Mouse (Mus musculus): Measurements from ENCODE around the gene Eif2s1. TPM values are rescaled to one million over a fixed set of nuclear protein-coding genes. Genes with fewer than 3 reads are reported as not detected.

Eif2s1 gene
- polyA plus RNA-seq, 1 experiment from 2014 or later = 88.8 TPM

DNA sequence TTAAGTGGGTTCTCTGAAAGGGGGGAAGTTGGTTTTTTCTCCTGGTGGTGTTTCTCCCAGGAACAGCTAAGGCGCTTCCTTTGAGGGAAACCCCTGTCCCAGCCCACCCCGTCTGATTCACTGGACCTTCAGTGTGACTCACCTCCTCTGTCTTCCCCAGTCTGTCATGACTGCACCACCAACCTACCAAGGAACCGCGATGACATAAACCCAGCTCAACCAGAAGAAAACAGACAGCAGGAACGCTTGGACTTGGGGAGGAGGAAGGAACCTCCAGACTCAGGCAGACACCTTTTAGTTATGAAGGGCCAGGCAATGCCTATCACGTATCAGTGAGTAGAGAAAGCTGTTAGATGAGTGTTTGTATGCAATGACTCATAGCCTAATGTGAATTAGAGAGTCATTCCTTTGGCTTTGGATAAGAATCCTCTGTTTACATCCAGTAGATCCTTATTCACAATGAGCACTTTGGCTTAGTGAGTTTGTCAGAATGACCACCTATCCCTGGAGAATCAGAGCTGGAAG lies 46.5 kb downstream of the Eif2s1 start:
- TF ChIP-seq EP300 (IDR thresholded peaks at IDR 0.05; ENCODE audit: low read depth) (no peak), CTCF (IDR thresholded peaks at IDR 0.05; ENCODE audit: low read depth) (no peak)
- Histone ChIP-seq H3K4me2 (ENCODE audit: low read depth, low read length) (no peak overlapping the region), H3K36me3 (replicated peaks; ENCODE audit: insufficient read depth, low read length) (no peaks in the 10 kb centered on the region), H3K9me3 (ENCODE audit: low read length) (peaks cover 7% of the 10 kb centered on the region), H3K27ac (ENCODE audit: low read depth) (no peak overlapping the region; the same call in 1 of the 2 replicates), H3K4me3 (ENCODE audit: low read depth, low read length) (no peak overlapping the region), H3K4me1 (ENCODE audit: insufficient read depth) (peaks cover 23% of the 10 kb centered on the region), H3K27me3 (ENCODE audit: insufficient read depth, low read length) (peaks cover 23% of the 10 kb centered on the region), H3K9ac (replicated peaks) (no peak overlapping the region)
- DNase-seq (no peak), ATAC-seq (no peak)
- WGBS (ENCODE audit: insufficient replicate concordance) = 73% methylated on average over 6 of the region's 6 CpGs

DNA sequence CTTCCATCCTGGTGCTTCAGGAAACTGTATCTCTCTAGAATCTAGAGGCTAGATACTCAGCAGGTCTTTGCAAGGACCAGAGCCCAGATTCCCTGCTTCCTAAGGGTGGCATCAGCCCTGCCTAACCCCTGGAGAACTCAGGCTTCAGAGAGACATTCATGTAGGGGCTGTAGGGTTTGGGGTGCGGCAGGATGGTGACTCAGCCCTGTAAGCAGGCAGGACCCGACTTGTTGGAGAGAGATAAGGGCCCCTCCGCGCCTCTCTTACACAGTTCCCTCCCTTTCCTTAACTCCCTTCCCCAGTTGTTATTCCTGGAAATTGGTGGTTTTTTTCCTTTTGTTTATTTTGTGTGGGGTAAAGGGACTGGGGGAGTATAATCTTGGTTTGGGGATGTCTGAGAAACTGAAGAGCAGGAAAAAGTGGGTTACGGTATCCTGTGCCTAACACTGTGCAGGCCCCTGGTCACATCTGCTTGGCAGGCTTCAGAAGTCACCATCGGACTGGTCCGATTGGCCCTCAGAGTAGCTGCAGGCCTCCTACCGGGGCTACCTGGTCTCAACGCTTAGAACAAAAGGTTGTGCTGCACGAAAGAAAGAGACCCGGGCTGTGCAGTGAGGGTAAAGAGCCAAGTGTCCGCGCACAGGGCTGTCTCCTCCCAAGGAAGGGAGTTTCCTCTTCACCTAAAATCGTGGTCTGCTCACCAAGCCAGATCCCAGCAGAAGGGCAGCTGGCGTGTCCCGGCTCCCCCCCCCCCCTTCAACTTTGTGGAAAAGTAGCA lies 49.3 kb downstream of the Eif2s1 start:
- peak overlapping the region; percentile 91 for H3K27ac ChIP-seq (ENCODE audit: low read depth)
- peak; percentile 71 for DNase-seq

DNA sequence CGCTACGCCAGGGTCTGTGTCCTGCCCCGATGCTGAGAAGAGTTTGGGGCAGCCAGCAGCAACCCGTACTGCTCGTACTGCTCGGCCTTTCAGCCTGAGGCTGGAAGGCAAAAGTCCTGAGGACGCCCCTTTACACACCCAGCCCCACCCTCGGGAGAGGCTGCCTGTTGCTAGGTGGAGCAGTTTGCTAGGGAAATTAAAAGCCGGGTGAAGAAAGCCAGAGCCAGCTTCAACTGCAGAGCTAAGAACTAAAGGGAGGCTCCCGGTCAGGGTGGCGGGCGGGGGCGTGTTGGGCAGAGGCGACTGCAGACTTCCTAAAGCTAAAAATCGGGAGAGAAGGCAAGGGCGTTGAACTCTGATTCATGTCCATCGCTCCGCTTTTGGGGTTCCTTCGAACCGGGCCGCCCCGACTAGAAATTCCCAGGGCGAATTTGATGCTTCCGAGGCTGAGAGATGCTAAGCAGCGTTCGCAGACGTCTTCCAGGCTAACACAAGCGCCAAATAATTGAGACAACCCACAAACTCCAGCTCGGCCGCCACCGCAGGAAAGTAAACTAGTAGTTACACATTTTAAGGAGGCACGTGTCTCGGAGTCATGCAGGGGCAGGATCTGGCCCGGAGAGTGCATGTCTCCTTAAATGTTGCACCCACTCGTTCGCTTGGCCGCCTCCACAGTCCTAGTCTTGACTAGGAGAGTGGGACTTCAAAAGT lies 50.2 kb downstream of the Eif2s1 start:
- DNase-seq (peak; percentile 77), ATAC-seq (peak; percentile 77)
- Histone ChIP-seq H3K27ac (ENCODE audit: low read depth) (peak overlapping the region; percentile 91), H3K27me3 (ENCODE audit: insufficient read depth, low read length) (peaks cover 23% of the 10 kb centered on the region), H3K36me3 (replicated peaks; ENCODE audit: insufficient read depth, low read length) (no peaks in the 10 kb centered on the region), H3K4me1 (ENCODE audit: insufficient read depth) (peaks cover 22% of the 10 kb centered on the region), H3K4me3 (ENCODE audit: low read depth, low read length) (peak overlapping the region; percentile 54), H3K9ac (replicated peaks) (peak overlapping the region; percentile 70), H3K4me2 (ENCODE audit: low read depth, low read length) (peak overlapping the region; percentile 78), H3K9me3 (ENCODE audit: low read length) (peaks cover 7% of the 10 kb centered on the region)
- WGBS (ENCODE audit: insufficient replicate concordance) = 2% methylated on average over 37 of the region's 37 CpGs
- TF ChIP-seq CTCF (IDR thresholded peaks at IDR 0.05; ENCODE audit: low read depth) (no peak), EP300 (IDR thresholded peaks at IDR 0.05; ENCODE audit: low read depth) (no peak)

More for the DNA sequence above, 49.3 kb downstream of the Eif2s1 start:
- Histone ChIP-seq H3K27me3 (ENCODE audit: insufficient read depth, low read length) (peaks cover 23% of the 10 kb centered on the region), H3K4me2 (ENCODE audit: low read depth, low read length) (peak overlapping the region; percentile 78), H3K9me3 (ENCODE audit: low read length) (peaks cover 7% of the 10 kb centered on the region), H3K4me1 (ENCODE audit: insufficient read depth) (peaks cover 26% of the 10 kb centered on the region), H3K36me3 (replicated peaks; ENCODE audit: insufficient read depth, low read length) (no peaks in the 10 kb centered on the region), H3K4me3 (ENCODE audit: low read depth, low read length) (peak overlapping the region; percentile 54), H3K9ac (replicated peaks) (peak overlapping the region; percentile 70)
- ATAC-seq = peak; percentile 86
- WGBS (ENCODE audit: insufficient replicate concordance) = 7% methylated on average over 16 of the region's 16 CpGs
- TF ChIP-seq CTCF (IDR thresholded peaks at IDR 0.05; ENCODE audit: low read depth) = no peak
- peak; percentile 92 for TF ChIP-seq EP300 (IDR thresholded peaks at IDR 0.05; ENCODE audit: low read depth)

DNA sequence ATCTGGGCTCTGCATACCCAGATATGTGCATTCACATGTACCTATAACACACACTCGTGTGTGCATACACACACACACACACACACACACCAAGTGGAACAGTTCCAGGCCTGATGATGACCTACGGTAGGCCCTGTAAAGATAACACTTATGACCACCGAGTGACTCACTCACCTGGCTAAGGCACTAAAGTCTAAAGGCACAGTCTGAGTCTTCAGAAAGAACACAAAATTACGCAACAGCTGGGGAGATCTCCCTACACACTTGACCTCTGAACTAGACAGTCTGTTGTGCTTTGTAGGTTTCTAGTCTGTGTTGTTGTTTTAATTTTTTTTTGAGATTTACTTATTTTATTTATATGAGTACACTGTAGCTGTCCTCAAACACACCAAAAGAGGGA lies 52.8 kb downstream of the Eif2s1 start:
- H3K9ac ChIP-seq (replicated peaks) = no peak overlapping the region
- no peaks in the 10 kb centered on the region for H3K36me3 ChIP-seq (replicated peaks; ENCODE audit: insufficient read depth, low read length)
- H3K27me3 ChIP-seq (ENCODE audit: insufficient read depth, low read length) = peaks cover 21% of the 10 kb centered on the region
- no peak overlapping the region for H3K4me3 ChIP-seq (ENCODE audit: low read depth, low read length)
- peak overlapping the region; percentile 48 for H3K4me2 ChIP-seq (ENCODE audit: low read depth, low read length)
- TF ChIP-seq EP300 (IDR thresholded peaks at IDR 0.05; ENCODE audit: low read depth) (no peak), CTCF (IDR thresholded peaks at IDR 0.05; ENCODE audit: low read depth) (no peak)
- DNase-seq (no peak), ATAC-seq (no peak)
- H3K4me1 ChIP-seq (ENCODE audit: insufficient read depth) = peaks cover 20% of the 10 kb centered on the region
- 66% methylated on average over 4 of the region's 4 CpGs for WGBS (ENCODE audit: insufficient replicate concordance)
- 0 out of 2 replicates have a peak overlapping the region, but pooled peaks have one; percentile 2 for H3K27ac ChIP-seq (ENCODE audit: low read depth)
- no peaks in the 10 kb centered on the region for H3K9me3 ChIP-seq (ENCODE audit: low read length)

DNA sequence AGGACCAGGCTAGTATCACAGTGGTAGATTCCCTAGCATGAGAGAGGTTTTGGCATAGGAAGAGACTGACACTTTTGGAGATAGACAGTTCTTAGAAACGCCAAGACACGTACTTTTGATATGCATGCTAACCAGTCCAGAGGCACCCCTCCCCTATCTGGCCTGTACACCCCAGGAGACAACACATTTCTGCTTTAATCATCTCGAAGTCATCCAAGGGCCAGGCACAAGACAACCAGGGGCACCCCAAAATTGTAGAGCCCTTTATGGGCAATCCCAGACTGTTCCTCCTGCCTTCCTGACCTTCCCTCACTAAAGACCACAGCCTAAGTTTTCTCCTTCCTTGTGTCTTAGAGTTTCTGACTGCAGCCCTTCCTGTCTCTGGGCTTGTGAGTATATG lies 53.9 kb downstream of the Eif2s1 start:
- Histone ChIP-seq H3K4me1 (ENCODE audit: insufficient read depth) (peaks cover 12% of the 10 kb centered on the region), H3K4me3 (ENCODE audit: low read depth, low read length) (no peak overlapping the region), H3K9me3 (ENCODE audit: low read length) (no peaks in the 10 kb centered on the region), H3K36me3 (replicated peaks; ENCODE audit: insufficient read depth, low read length) (no peaks in the 10 kb centered on the region), H3K9ac (replicated peaks) (0 out of 2 replicates have a peak overlapping the region, but pooled peaks have one; percentile 33), H3K4me2 (ENCODE audit: low read depth, low read length) (peak overlapping the region; percentile 30), H3K27ac (ENCODE audit: low read depth) (peak overlapping the region; percentile 77), H3K27me3 (ENCODE audit: insufficient read depth, low read length) (peaks cover 14% of the 10 kb centered on the region)
- ATAC-seq (peak; percentile 4; the same call in 1 of the 2 replicates), DNase-seq (no peak)
- WGBS (ENCODE audit: insufficient replicate concordance) = 42% methylated on average over 3 of the region's 3 CpGs
- TF ChIP-seq CTCF (IDR thresholded peaks at IDR 0.05; ENCODE audit: low read depth) = no peak
- peak; percentile 31; the same call in 1 of the 2 replicates for TF ChIP-seq EP300 (IDR thresholded peaks at IDR 0.05; ENCODE audit: low read depth)

DNA sequence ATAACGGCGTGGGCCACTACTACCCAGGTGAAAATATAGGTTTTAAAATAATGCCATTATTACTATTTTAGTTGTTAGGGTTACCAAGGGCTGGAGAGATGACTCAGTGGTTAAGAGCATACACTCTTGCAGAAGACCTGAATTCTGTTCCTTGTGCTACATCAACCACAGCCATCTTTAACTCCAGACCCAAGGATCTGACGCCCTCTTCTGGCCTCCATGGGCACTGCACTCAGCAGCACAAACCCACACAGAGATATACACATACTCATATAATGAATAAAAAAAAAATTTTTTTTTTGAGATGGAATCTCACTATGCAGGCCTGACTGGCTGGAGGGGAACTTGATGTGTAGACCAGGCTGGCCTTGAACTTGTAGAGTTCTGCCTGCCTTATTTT lies 54.7 kb downstream of the Eif2s1 start:
- H3K36me3 ChIP-seq (replicated peaks; ENCODE audit: insufficient read depth, low read length) = no peaks in the 10 kb centered on the region
- no peak for TF ChIP-seq EP300 (IDR thresholded peaks at IDR 0.05; ENCODE audit: low read depth)
- peak; percentile 51 for TF ChIP-seq CTCF (IDR thresholded peaks at IDR 0.05; ENCODE audit: low read depth)
- no peaks in the 10 kb centered on the region for H3K9me3 ChIP-seq (ENCODE audit: low read length)
- H3K4me3 ChIP-seq (ENCODE audit: low read depth, low read length) = no peak overlapping the region
- WGBS (ENCODE audit: insufficient replicate concordance) = 80% methylated on average over 3 of the region's 3 CpGs
- DNase-seq (peak; percentile 45), ATAC-seq (no peak)
- H3K4me2 ChIP-seq (ENCODE audit: low read depth, low read length) = no peak overlapping the region
- peaks cover 11% of the 10 kb centered on the region; the same call in 1 of the 2 replicates for H3K27me3 ChIP-seq (ENCODE audit: insufficient read depth, low read length)
- peaks cover 11% of the 10 kb centered on the region for H3K4me1 ChIP-seq (ENCODE audit: insufficient read depth)
- H3K9ac ChIP-seq (replicated peaks) = no peak overlapping the region
- H3K27ac ChIP-seq (ENCODE audit: low read depth) = 0 out of 2 replicates have a peak overlapping the region, but pooled peaks have one; percentile 77

All from liver, postnatal 0 days (tissue).